Mouse (Mus musculus): ENCODE measurements around the gene Fbxw9.

The Fbxw9 gene

GRCm38 (mm10) chr8:85059879-85060616 lies at the start of gene Fbxw9:
Fbxw9 (plus strand) TSS chr8:85060055.
- DNase-seq (ENCODE audit: low spot score) = peak; percentile 88

- DNase-seq (ENCODE audit: low spot score) = no peak
Observed at GRCm38 (mm10) chr8:85011242-85011641, 48.6 kb upstream of the Fbxw9 start.

- DNase-seq (ENCODE audit: low spot score) = no peak
Observed at GRCm38 (mm10) chr8:85013230-85013840, 46.5 kb upstream of the Fbxw9 start.

- no peak for DNase-seq (ENCODE audit: low spot score)
Observed at GRCm38 (mm10) chr8:85014431-85014830, 45.4 kb upstream of the Fbxw9 start, which contains the start of gene Best2. Best2 (minus strand) TSS chr8:85014531.

- no peak for DNase-seq (ENCODE audit: low spot score)
Observed at GRCm38 (mm10) chr8:85016724-85017123, 43.1 kb upstream of the Fbxw9 start.

- DNase-seq (ENCODE audit: low spot score) = no peak
Observed at GRCm38 (mm10) chr8:85017209-85017608, 42.6 kb upstream of the Fbxw9 start.

- no peak for DNase-seq (ENCODE audit: low spot score)
Observed at GRCm38 (mm10) chr8:85021514-85022055, 38.3 kb upstream of the Fbxw9 start.

GRCm38 (mm10) chr8:85023846-85024245 lies 36.0 kb upstream of the Fbxw9 start:
- DNase-seq (ENCODE audit: low spot score) = no peak

GRCm38 (mm10) chr8:85025098-85025932 lies 34.5 kb upstream of the Fbxw9 start, which contains the start of gene Asna1:
Asna1 (minus strand) TSS chr8:85025281.
- peak; percentile 88 for DNase-seq (ENCODE audit: low spot score)

- peak; percentile 91 for DNase-seq (ENCODE audit: low spot score)
Observed at GRCm38 (mm10) chr8:85026670-85027515, 33.0 kb upstream of the Fbxw9 start, which contains the start of gene Trir. Trir (plus strand) TSS chr8:85026823.

- DNase-seq (ENCODE audit: low spot score) = no peak
Observed at GRCm38 (mm10) chr8:85027516-85027855, 32.4 kb upstream of the Fbxw9 start.

GRCm38 (mm10) chr8:85027922-85028321 lies 31.9 kb upstream of the Fbxw9 start:
- DNase-seq (ENCODE audit: low spot score) = no peak

GRCm38 (mm10) chr8:85029271-85029670 lies 30.6 kb upstream of the Fbxw9 start:
- DNase-seq (ENCODE audit: low spot score) = no peak

GRCm38 (mm10) chr8:85032622-85033311 lies 27.1 kb upstream of the Fbxw9 start:
- no peak for DNase-seq (ENCODE audit: low spot score)

- DNase-seq (ENCODE audit: low spot score) = no peak
Observed at GRCm38 (mm10) chr8:85033867-85034266, 26.0 kb upstream of the Fbxw9 start.

- DNase-seq (ENCODE audit: low spot score) = peak; percentile 52
Observed at GRCm38 (mm10) chr8:85034764-85035163, 25.1 kb upstream of the Fbxw9 start.

GRCm38 (mm10) chr8:85035165-85035727 lies 24.6 kb upstream of the Fbxw9 start:
- no peak for DNase-seq (ENCODE audit: low spot score)

GRCm38 (mm10) chr8:85035728-85036310 lies 24.0 kb upstream of the Fbxw9 start:
- no peak for DNase-seq (ENCODE audit: low spot score)

- DNase-seq (ENCODE audit: low spot score) = no peak
Observed at GRCm38 (mm10) chr8:85036381-85036717, 23.5 kb upstream of the Fbxw9 start.

- DNase-seq (ENCODE audit: low spot score) = peak; percentile 86
Observed at GRCm38 (mm10) chr8:85036718-85037365, 23.0 kb upstream of the Fbxw9 start, which contains the start of gene Tnpo2. Tnpo2 (plus strand) TSS chr8:85036915.

Data from layer of hippocampus, adult 9-10 months (tissue).